Mouse (Mus musculus) granulocyte monocyte progenitor cell, adult 5-6 weeks (primary cell): ENCODE measurements around the gene Tmem56. TPM values are rescaled to one million over a fixed set of nuclear protein-coding genes. Genes with fewer than 3 reads are reported as not detected.

ENCODE experiments used
- ATAC-seq: replicated peaks from 2 replicates; pipeline ENCODE4 v1.8.0; 2016; ENCODE audit warnings: mild to moderate bottlenecking, moderate TSS enrichment, inconsistent platforms; ENCODE audit not compliant: poor library complexity, severe bottlenecking
- total RNA-seq, 2 experiments: library from RNA; stranded (forward) in 1 of 2; stranded (reverse) in 1 of 2; fragments of 200-712, 200-1000 nt in 1 of 2; fragments of >200 nt in 1 of 2; fragmentation: Nextera tagmentation in 1 of 2; gene quantifications; 2 replicates each; pipeline ENCODE4 v1.2.3; 2014 to 2017

The Tmem56 gene
- total RNA-seq, 2 experiments from 2014 or later = 0.04 to 0.21 TPM

DNA sequence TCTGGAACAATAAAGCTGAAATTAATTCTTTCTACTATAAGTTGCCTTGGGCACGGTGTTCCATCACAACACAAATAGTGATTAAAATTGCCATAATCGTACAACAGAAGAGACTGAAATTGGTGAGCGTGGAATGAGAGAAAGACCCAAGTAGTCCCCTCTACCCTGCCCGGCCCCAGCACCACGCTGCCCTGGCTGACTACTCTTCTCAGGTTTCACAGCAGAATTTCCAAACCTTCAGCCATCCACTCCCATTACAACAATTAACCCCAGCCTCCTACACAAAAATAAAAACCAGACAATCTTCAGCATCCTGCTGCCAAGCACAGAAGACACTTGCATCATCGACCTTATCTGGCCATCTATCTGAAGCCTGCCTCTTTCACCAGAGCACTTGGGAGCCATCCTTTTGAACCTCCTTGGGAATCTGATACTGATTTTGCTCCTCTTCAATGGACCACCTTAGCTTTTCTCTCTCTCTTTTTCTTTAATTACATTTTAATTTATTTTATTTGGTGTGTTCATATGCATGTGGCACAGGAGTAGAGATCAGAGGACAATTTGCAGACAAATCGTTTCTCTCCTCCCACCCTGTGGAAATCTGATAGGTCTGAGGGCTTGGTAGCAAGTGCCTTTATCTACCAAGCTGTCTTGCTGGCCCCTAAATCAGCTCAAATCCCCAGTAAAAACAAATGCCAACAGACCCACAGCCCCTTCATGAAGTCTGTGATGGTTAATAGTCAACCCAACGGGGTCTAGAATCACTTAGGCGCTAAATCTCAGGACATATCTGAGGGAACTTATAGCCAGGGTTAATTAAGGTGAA lies 40.6 kb downstream of the Tmem56 start:
- peak; percentile 48 for ATAC-seq

DNA sequence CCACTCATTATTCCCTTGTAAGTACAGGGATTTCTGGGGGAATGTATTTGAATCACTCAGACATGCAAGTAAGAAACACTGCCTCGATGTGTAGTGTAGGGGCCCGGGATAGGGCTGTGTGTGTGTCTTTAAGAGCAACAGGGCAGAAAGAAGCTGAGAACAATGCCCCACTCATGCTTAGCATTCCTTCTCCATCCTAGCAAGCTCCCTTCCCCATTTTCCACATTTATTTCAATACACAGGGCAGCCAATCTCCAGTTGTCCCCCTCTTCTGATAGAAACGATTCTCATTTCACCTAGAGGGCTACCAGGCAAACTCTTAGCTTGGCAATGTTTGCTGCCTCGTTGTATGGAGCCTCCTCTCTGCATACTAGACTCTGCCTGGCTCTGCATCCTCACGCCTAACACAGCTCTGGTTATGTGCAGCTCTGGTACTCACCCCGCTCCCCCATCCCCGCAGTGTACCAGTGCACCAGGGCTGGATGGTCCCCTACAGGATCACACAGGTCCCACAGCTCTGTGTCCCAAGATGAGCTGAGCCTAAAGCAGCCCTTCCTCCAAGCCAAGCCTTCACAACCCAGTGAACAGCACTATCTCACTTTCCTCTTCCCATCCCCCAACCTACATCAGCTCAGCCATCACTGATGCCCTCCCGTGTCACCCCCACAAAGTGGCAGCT lies 42.4 kb downstream of the Tmem56 start:
- ATAC-seq = no peak

- ATAC-seq = no peak
Observed at GRCm38 (mm10) chr3:121239096-121239495, 43.8 kb downstream of the Tmem56 start.

- no peak for ATAC-seq
Observed at GRCm38 (mm10) chr3:121224763-121225162, 58.1 kb downstream of the Tmem56 start.

DNA sequence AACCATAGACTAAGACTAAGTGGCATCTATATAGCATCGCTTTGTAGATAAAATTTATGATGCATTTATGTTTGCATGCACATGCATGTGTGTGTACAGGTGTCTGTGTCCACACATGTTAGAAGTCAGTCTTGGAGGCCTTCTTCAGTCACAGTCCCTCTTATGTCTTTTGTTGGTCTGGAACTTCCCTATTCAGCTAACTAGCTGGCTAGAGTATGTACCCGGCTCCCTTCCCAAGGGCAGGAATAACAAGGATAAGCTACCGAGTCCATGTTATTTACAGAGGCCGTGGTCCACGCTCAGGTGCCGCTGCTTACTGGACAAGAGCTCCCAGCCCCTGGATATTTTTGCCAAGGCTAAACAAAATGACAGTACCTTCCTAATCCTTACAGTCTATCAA lies 58.7 kb downstream of the Tmem56 start:
- no peak for ATAC-seq

DNA sequence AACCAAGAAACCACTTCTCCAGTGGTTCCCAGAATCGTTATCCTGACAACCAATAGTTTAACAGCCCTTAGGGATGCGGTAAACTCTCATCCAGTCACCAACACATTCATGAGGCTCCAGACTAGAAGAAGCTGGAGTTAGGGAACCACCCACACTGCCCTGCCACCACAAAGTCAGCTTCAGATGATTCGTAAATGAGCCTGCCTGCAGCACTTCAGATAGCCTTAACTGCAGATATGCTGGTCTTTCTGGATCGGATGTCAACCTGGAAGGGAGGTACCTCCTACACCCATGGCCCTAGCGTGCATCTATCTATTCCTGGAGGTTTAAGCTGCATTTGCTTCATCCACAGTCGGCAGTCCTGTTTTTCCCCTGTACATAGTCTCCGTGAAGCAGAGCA lies 60.9 kb downstream of the Tmem56 start:
- ATAC-seq = no peak

- no peak for ATAC-seq
Observed at GRCm38 (mm10) chr3:121217011-121217410, 65.9 kb downstream of the Tmem56 start.

DNA sequence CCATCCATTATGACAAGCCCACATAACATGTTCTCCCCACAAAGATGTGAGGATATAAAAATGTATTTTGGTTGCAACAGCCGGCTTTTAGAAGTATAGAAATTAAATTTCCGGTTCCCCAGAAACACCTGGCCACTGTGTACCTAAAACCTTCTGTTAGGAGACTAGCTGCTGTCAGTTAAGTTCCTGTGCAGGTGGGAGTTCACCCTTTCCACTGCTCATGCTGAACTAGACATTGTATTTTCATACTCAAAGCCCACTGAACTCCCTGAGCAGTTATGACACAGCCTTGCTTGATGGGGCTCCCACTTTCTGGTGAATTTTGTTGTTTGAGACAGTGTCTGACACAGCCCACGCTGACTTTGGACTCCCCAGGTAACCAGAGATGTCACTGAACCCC lies 69.4 kb downstream of the Tmem56 start:
- no peak for ATAC-seq

- ATAC-seq = no peak
Observed at GRCm38 (mm10) chr3:121212156-121212555, 70.7 kb downstream of the Tmem56 start.

DNA sequence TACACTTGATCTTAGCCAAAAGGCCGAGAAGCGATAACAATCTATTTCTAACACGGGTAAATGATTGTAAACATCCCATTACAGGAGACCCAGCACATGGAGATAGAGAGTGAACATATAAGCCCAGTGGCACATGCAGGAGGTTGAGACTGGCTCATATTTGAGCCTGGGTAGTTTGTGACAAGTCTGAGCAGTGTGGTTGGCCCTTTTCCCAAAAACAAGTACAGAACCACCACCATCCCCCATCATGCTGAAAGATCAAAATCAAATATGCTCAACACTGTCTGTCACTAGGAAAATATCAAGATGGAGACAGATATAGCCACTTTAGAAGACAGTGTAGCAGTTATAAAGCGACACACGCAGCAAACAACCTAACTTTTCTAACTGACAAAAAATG lies 73.9 kb downstream of the Tmem56 start:
- ATAC-seq = no peak

- ATAC-seq = no peak
Observed at GRCm38 (mm10) chr3:121206202-121206882, 76.6 kb downstream of the Tmem56 start.

- ATAC-seq = no peak
Observed at GRCm38 (mm10) chr3:121202638-121203037, 80.3 kb downstream of the Tmem56 start.

- ATAC-seq = peak; percentile 59
Observed at GRCm38 (mm10) chr3:121201012-121201747, 81.7 kb downstream of the Tmem56 start.

DNA sequence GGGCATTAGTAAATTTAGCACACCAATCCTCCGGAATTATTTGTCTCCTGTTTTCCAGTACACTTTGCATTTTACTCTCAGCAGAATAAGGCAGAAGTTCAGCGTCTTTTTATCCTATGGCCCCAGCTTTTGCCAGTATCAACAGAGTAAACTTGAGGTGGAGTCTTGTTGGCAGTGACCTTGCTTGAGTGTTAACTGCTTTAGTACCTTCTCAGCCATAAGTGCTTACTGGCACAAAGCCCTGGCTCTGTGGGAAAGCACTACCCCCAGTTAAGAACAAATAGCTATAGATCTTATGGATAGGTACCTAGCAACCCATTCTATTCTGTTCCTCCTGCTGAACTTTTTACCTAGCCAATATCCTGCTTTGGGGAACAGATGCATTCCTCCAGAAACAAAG lies 93.7 kb downstream of the Tmem56 start:
- ATAC-seq = no peak

DNA sequence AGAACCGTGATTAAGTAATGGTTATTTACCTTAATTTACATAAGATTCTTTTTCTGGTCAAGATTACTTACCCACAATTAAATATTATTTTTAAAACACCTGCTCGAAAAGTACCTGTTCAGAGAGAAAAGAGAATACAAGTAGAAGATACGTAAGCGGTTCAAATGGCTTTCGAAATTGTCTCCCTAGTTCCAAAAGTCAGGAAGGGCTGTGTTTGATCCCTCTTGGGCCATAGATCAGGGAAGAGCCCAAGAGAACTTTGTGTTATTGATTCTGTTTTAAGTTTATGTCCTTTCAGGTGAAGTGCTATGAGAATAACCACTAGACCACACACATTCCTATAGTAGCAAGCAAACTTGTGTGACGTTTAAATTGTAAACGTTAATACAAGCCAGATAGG lies 95.4 kb downstream of the Tmem56 start:
- no peak for ATAC-seq

- ATAC-seq = no peak
Observed at GRCm38 (mm10) chr3:121186925-121187324, 96.0 kb downstream of the Tmem56 start.

DNA sequence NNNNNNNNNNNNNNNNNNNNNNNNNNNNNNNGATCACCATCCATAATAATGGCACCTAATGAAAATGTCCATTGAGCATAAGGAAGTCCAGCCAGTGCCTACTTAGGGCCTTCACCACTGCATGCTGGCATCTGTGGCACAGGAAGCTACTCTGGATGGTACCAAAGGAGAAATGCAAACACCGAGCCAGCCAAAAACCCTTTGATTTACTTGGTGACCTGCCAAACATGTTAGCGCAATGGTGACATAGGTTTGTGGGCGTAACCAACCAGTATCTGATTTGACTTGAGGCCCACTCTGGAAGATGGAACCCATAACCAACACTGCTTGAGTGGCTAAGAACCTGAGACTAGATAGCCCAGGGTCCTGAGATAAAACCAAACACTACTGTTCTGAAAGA lies 97.7 kb downstream of the Tmem56 start:
- ATAC-seq = no peak

GRCm38 (mm10) chr3:121176011-121176410 lies 106.9 kb downstream of the Tmem56 start:
- ATAC-seq = no peak

GRCm38 (mm10) chr3:121174248-121174945 lies 108.5 kb downstream of the Tmem56 start:
- ATAC-seq = no peak

DNA sequence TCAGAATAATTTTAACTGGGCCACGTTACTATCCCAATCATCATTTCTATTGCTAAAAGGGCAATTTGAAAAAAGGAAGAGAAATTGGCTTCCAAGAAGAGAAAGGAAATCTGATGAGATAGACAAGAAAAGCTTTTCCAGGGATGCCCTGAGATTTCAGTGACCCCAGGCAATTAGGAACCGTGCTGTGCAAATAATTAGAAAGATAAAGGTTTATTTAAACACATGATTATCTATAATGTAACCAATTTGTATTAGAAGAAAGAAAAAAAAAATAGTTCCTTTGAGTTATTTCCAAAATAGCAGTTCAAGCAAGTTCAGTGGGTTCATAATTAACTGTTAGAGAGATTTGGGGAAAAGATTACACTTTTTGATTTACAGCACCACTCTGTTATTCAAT lies 110.2 kb downstream of the Tmem56 start:
- no peak for ATAC-seq
